Mouse (Mus musculus): ENCODE measurements at regions not wholly inside any gene's neighbourhood (a gene's known extent, or its start where the extent isn't known, plus 50 kb on each side); places are given as distances from the start of the nearest gene placed in this dataset.

DNA sequence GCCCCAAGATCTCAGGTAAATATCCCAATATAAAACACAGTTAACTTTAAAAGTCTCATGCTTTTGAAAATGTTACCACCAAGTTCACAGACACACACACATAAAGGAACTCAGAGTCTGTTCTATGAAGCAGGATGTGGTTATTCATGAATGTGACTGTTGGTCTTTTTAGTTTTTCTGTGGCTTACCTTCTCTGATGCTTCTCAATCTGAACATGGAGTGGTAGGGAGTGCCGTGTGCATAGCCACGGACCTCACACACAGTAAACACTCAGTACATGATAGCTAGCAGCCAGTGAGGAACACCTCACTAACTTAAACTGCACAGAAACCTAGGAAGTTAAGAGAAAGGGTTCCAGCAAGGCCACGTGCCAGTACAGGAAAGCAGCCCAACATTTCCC, 186.3 kb upstream of the Mvb12b start:
- TF ChIP-seq POLR2AphosphoS5 (IDR thresholded peaks at IDR 0.05; ENCODE audit: insufficient replicate concordance, low read depth, low read length): no peak
- TF ChIP-seq CTCF (IDR thresholded peaks at IDR 0.05; ENCODE audit: low read depth, low read length): no peak
- TF ChIP-seq GATA1 (IDR thresholded peaks at IDR 0.05; ENCODE audit: borderline replicate concordance, low read length): no peak
- TF ChIP-seq TAL1 (conservative IDR thresholded peaks at IDR 0.05; ENCODE audit: low read depth, low read length): no peak
